Mouse (Mus musculus) hindbrain, embryonic 10.5 days (tissue): Measurements from ENCODE around the gene Insm2. TPM values are rescaled to one million over a fixed set of nuclear protein-coding genes. Genes with fewer than 3 reads are reported as not detected.
"Not testable (repeated sequence)": the region's sequence is repeated elsewhere in the genome, so short reads cannot be mapped to it uniquely, and the experiment has no call there.

Experiments
- DNase-seq: peaks from one replicate; pipeline ENCODE4 v3.0.0-alpha.2; 2017; ENCODE audit warnings: low spot score
- H3K27ac ChIP-seq: fragments of 300-500 bp; sonication (generic); 2 replicates; pipeline ENCODE4 v1.5.1; 2016; ENCODE audit warnings: mild to moderate bottlenecking, moderate library complexity
- H3K27me3 ChIP-seq: fragments of 300-500 bp; sonication (generic); 2 replicates; pipeline ENCODE4 v1.6.1; 2016; ENCODE audit warnings: mild to moderate bottlenecking; ENCODE audit not compliant: poor library complexity, insufficient read depth, severe bottlenecking
- H3K36me3 ChIP-seq: fragments of 300-500 bp; sonication (generic); 2 replicates; pipeline ENCODE4 v1.6.1; 2016; ENCODE audit warnings: mild to moderate bottlenecking, moderate library complexity
- H3K4me1 ChIP-seq: fragments of 300-500 bp; sonication (generic); replicated peaks from 2 replicates; pipeline ENCODE4 v1.6.1; 2016; ENCODE audit warnings: mild to moderate bottlenecking
- H3K4me3 ChIP-seq: fragments of 300-500 bp; sonication (generic); 2 replicates; pipeline ENCODE4 v1.5.1; 2016; ENCODE audit warnings: mild to moderate bottlenecking, moderate library complexity
- H3K9me3 ChIP-seq: fragments of 300-500 bp; sonication (generic); 2 replicates; pipeline ENCODE4 v1.6.1; 2016; ENCODE audit warnings: mild to moderate bottlenecking, moderate library complexity
- WGBS: fragments of 180-500 bp; shearing (Covaris S2); methylation state at CpG from one replicate; pipeline ENCODE4 v1.1.7; 2016; 5-methylcytosine and 5-hydroxymethylcytosine counted together
- polyA plus RNA-seq: library from polyadenylated mRNA; unstranded; fragments of >200 nt; fragmentation: Nextera tagmentation; extraction: Ambion mirVana; gene quantifications from 2 replicates; pipeline ENCODE4 v1.2.1, GENCODE M21; 2016

Insm2 gene
- polyA plus RNA-seq, result 0.47 and 0.99 TPM in 2 replicates

GRCm38 (mm10) chr12:55598887-55599561 is at the start of gene Insm2:
Gene Insm2 (plus strand): TSS chr12:55599427.
- Histone ChIP-seq H3K9me3 (no peaks in the 10 kb centered on the region), H3K36me3 (no peaks in the 10 kb centered on the region), H3K4me1 (peaks cover 26% of the 10 kb centered on the region), H3K27me3 (peaks cover 90% of the 10 kb centered on the region), H3K4me3 (peak within 1 kb of the TSS; percentile 63), H3K27ac (no peak within 1 kb of the TSS)
- peak; percentile 49 for DNase-seq
- WGBS, result under 1% methylated on average over 76 of the region's 77 CpGs

GRCm38 (mm10) chr12:55554901-55555300 is 44.3 kb upstream of the Insm2 start:
- not testable (repeated sequence) for H3K4me1 ChIP-seq, H3K27ac ChIP-seq, H3K27me3 ChIP-seq, H3K9me3 ChIP-seq, DNase-seq, H3K36me3 ChIP-seq, H3K4me3 ChIP-seq
- WGBS, result 87% methylated on average over 6 of the region's 6 CpGs

GRCm38 (mm10) chr12:55557866-55558265 is 41.4 kb upstream of the Insm2 start:
- Histone ChIP-seq H3K27ac (no peak overlapping the region), H3K36me3 (no peaks in the 10 kb centered on the region), H3K4me1 (peaks cover 12% of the 10 kb centered on the region), H3K4me3 (no peak overlapping the region), H3K27me3 (no peaks in the 10 kb centered on the region), H3K9me3 (no peaks in the 10 kb centered on the region)
- DNase-seq, result no peak
- 71% methylated on average over 6 of the region's 6 CpGs for WGBS

GRCm38 (mm10) chr12:55559184-55559855 is 39.9 kb upstream of the Insm2 start:
- Histone ChIP-seq H3K27ac (no peak overlapping the region), H3K4me3 (no peak overlapping the region), H3K36me3 (no peaks in the 10 kb centered on the region), H3K4me1 (peaks cover 12% of the 10 kb centered on the region), H3K9me3 (no peaks in the 10 kb centered on the region), H3K27me3 (no peaks in the 10 kb centered on the region)
- 87% methylated on average over 12 of the region's 12 CpGs for WGBS
- DNase-seq, result no peak

GRCm38 (mm10) chr12:55560025-55560690 is 39.1 kb upstream of the Insm2 start:
- H3K9me3 ChIP-seq, result no peaks in the 10 kb centered on the region
- peak; percentile 15 for DNase-seq
- H3K4me1 ChIP-seq, result peaks cover 12% of the 10 kb centered on the region
- no peaks in the 10 kb centered on the region for H3K36me3 ChIP-seq
- 11% methylated on average over 19 of the region's 19 CpGs for WGBS
- peak overlapping the region; percentile 40; the same call in 1 of the 2 replicates for H3K27ac ChIP-seq
- H3K27me3 ChIP-seq, result no peaks in the 10 kb centered on the region
- peak overlapping the region; percentile 50 for H3K4me3 ChIP-seq

GRCm38 (mm10) chr12:55563742-55564141 is 35.5 kb upstream of the Insm2 start:
- Histone ChIP-seq H3K36me3 (no peaks in the 10 kb centered on the region), H3K4me3 (no peak overlapping the region), H3K27me3 (no peaks in the 10 kb centered on the region), H3K4me1 (peaks cover 12% of the 10 kb centered on the region), H3K9me3 (no peaks in the 10 kb centered on the region), H3K27ac (no peak overlapping the region)
- 92% methylated on average over 3 of the region's 3 CpGs for WGBS
- DNase-seq, result no peak

GRCm38 (mm10) chr12:55564187-55564963 is 34.9 kb upstream of the Insm2 start:
- H3K4me3 ChIP-seq, result no peak overlapping the region
- H3K27ac ChIP-seq, result no peak overlapping the region
- peaks cover 12% of the 10 kb centered on the region for H3K4me1 ChIP-seq
- H3K36me3 ChIP-seq, result no peaks in the 10 kb centered on the region
- H3K27me3 ChIP-seq, result no peaks in the 10 kb centered on the region
- 87% methylated on average over 9 of the region's 9 CpGs for WGBS
- no peaks in the 10 kb centered on the region for H3K9me3 ChIP-seq
- DNase-seq, result no peak

GRCm38 (mm10) chr12:55565206-55565605 is 34.0 kb upstream of the Insm2 start, which contains the start of gene Aldoart2:
Gene Aldoart2 (plus strand): TSS chr12:55565239.
- Histone ChIP-seq H3K4me1 (peaks cover 4% of the 10 kb centered on the region), H3K36me3 (no peaks in the 10 kb centered on the region), H3K4me3 (no peak within 1 kb of the TSS), H3K9me3 (no peaks in the 10 kb centered on the region), H3K27me3 (no peaks in the 10 kb centered on the region), H3K27ac (no peak within 1 kb of the TSS)
- 97% methylated on average over 19 of the region's 19 CpGs for WGBS
- DNase-seq, result no peak

- Histone ChIP-seq H3K4me3 (no peak overlapping the region), H3K27ac (no peak overlapping the region), H3K4me1 (no peaks in the 10 kb centered on the region), H3K9me3 (no peaks in the 10 kb centered on the region), H3K27me3 (no peaks in the 10 kb centered on the region), H3K36me3 (no peaks in the 10 kb centered on the region)
- 76% methylated on average over 9 of the region's 9 CpGs for WGBS
- no peak for DNase-seq
Measured at GRCm38 (mm10) chr12:55565867-55566266, 33.4 kb upstream of the Insm2 start.

GRCm38 (mm10) chr12:55566837-55567236 is 32.4 kb upstream of the Insm2 start:
- Histone ChIP-seq H3K9me3 (no peaks in the 10 kb centered on the region), H3K4me3 (no peak overlapping the region), H3K36me3 (no peaks in the 10 kb centered on the region), H3K4me1 (no peaks in the 10 kb centered on the region), H3K27me3 (no peaks in the 10 kb centered on the region), H3K27ac (no peak overlapping the region)
- WGBS, result 88% methylated on average over 5 of the region's 5 CpGs
- no peak for DNase-seq

GRCm38 (mm10) chr12:55568466-55568865 is 30.8 kb upstream of the Insm2 start:
- Histone ChIP-seq H3K36me3 (no peaks in the 10 kb centered on the region), H3K4me1 (peaks cover 1% of the 10 kb centered on the region; the same call in 1 of the 2 replicates), H3K27ac (no peak overlapping the region), H3K9me3 (no peaks in the 10 kb centered on the region), H3K27me3 (no peaks in the 10 kb centered on the region), H3K4me3 (no peak overlapping the region)
- DNase-seq, result no peak
- WGBS, result 84% methylated on average over 3 of the region's 3 CpGs

- Histone ChIP-seq H3K4me3 (no peak overlapping the region), H3K36me3 (no peaks in the 10 kb centered on the region), H3K27ac (no peak overlapping the region), H3K9me3 (no peaks in the 10 kb centered on the region), H3K4me1 (peaks cover 9% of the 10 kb centered on the region), H3K27me3 (no peaks in the 10 kb centered on the region; the same call in 1 of the 2 replicates)
- DNase-seq, result no peak
- 84% methylated on average over 6 of the region's 6 CpGs for WGBS
Measured at GRCm38 (mm10) chr12:55569676-55570075, 29.6 kb upstream of the Insm2 start.
